Mouse (Mus musculus) left cerebral cortex, adult 18-20 months (tissue): ENCODE results near the gene Plcb4. TPM values are rescaled to one million over a fixed set of nuclear protein-coding genes. Genes with fewer than 3 reads are reported as not detected.

Experiments used
- DNase-seq, 2 experiments: peaks; one replicate each; pipeline ENCODE4 v3.0.0; 2021 to 2022; ENCODE audit warnings: low spot score in 2 of 2, mixed read lengths in 1 of 2
- total RNA-seq, 2 experiments: library from RNA; stranded (reverse); gene quantifications; 2 replicates each; pipeline ENCODE4 v1.2.3; 2021

Plcb4 gene
- total RNA-seq, 2 experiments from 2014 or later: 64.6 to 77.5 TPM

DNA sequence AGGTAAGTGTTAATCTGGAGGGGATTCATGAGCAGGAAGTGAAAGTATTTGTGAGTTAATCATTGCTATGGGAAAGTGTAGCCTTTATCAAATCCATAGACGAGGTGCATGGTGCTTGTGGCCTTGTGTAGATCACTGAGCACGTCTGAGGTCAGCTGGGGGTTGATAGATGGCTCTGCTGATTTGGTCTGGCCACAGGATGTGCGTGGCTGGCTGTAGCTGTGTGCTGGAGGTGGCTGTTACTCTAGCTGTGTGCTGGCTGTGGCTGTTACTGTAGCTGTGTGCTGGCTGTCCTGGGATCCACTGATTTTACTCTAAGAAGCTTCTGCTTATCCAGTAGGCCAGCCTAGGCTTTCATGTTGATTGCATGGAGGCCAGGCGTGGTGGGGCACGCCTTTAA, 91.9 kb downstream of the Plcb4 start:
- DNase-seq: no peak

DNA sequence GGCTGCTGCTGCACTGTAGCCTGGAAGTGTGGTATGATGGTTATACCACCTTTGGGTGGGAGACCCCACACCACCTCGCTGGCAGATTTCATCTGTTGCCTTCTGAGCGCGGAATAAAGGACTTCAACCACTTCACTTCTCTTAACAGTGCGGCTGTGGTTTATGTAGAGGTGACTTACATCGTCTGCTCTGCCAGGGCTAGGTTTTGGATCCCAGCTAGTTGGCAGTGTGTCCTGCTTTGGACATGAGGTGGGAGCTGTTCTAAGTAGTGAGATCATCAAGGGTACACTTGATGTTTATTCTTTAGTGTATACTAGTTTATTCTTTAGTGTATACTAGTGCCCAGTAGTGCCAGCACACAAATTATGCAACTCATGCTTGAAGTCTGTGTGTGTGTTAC, 97.0 kb downstream of the Plcb4 start:
- no peak for DNase-seq

DNA sequence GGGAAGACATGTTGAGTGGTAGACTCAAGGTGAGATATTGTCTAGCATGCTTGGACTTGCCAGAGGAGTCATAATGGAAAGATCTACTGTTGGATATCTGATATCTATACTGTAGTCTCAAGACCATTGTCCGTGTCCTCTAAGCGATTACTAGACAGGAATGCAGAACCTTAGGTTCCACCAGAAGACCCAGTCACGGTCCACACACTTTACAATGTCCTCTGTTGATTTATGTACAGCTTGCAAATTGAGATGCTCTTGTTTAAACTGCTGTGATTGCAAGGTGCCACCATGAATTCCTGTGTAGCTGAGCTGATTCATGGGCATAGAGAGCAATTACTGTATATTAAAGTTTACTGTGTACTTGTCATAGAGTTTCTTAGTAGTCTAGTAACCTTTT, 98.7 kb downstream of the Plcb4 start:
- DNase-seq: no peak

DNA sequence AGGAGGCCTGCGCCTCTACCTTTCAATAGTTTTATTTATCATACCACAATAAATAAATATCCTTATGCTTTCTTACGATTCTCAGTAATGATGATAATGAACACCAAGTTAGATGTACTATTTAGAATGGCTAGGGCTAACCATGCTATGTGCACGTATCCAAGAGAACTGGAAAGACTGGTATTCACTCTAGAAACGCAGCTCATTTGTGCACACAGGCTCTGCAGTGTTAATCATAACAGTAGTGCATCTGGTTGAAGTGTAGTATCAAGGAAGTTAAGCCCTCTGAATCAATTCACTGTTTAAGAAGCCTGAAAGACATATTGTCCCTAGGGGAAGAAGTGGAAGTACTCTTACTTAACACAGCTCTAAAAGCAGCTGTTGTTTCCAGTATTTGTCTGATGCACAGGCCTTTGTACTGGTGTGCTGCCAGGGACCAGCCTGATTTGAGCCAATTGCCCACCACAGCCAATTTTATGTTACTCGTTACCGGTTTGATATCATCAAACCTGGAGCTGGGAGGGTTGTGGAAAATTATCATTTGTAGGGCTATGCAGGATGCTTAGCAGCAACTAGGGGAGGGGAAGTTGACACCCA, 100.8 kb downstream of the Plcb4 start:
- DNase-seq: no peak

DNA sequence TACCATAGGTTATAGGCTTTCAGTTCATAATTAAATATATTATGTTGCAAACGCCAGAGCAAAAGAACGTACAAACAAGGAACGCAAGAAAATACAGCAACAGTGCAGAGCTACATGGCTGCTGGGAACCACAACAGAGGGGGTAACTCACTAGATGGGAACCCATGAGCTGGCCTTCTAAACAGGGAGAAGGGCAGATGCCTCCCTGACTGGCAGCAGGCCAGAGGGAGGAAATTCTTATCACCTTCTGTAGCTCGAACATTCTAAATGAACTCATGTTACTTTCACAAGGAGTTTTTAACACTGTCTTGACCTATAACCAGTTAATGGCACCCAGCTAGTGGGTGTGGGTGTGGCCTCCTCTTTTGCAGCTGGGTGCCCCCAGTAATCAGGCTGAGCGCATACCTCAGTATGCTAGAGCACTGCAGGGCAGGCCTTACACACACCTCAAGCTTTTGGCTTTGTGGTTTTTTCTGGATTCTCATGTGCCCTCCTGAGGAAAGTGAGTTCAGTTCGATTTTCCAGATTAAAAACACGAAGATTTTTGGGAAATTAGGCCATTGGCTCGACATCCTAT, 102.5 kb downstream of the Plcb4 start:
- DNase-seq: no peak

DNA sequence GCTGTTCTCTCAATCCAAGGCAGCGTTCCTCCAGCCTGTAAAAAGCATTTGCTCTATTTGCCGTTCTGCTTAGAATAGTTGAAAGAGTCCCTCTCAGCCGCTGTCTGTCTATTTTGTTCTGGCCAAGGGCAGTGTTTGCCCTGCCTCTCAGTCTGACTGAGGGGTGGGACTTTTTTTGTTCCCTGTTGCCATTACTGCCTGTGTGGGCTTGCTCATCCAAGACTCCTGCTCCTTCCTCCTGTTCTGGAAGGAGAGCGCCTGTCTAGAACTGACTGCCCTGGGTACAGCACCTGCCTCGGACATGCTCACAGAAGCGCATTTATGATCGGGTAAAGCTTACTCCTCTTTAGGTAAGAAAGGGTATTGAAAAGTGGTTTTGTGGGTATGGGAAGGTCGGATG, 105.9 kb downstream of the Plcb4 start:
- no peak for DNase-seq

DNA sequence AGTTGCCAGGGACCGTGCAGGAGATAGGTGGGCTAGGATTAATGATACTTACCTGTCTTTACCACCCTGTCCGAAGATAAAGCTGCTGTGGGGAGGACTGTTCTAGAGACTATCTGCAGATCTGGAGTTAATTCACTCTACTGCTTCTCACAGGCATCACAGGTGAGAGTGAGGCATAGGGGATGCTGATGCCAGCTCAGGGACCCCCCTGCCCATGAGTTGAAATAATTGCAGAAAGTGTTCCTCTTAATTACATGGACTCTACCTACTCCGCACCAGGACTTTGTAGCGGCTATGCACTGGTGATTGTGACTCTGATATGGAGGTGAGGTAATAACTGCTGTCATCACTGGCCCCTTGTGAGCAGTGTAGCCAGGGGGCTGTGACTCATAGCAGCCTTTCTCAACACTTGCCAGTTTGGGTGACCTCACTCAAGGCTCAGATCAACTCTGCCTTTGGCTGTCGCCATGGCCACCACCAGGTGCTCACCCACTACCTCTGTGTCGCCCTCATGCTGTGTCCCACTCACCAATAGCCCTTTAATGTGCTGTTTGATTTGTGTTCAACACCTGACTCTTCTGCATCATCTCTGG, 107.8 kb downstream of the Plcb4 start:
- DNase-seq: no peak

DNA sequence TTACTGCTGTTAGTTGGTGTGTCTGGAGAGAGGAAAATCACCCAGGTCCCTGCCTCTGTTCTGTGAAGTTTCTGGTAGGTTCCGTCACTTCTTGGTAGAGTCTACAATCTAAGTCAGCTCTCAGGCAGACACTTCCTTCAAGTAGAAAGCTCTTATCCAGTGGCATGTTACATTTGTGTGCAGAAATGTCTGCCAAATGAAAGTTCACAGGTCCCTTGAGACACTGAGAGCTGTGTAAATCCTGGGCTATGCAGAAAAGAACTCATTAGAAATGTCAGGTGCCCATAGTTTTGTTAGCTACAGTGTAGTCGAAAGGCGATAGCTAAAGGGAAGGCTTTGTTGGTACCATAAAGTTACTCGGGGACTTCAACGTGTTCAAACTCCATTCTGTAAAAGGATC, 108.7 kb downstream of the Plcb4 start:
- no peak for DNase-seq

DNA sequence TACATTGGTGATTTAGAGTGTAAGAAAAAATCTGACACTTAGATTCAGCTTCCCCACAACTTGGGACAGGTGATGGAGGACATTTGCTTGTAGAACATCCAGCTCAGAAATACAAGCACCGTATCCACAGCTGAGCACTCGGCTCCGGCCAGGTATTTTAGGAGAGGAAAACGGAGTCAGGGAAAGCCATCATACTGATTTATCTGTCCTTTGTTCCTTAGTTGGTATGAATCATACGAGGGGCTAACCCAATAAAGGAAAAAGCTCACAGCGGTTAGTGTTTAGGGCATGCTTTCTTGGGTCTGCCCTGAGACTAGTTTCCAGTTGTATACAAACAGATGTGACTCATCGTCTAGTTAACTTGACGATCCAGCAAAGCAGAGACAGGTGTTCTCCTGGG, 110.9 kb downstream of the Plcb4 start:
- no peak for DNase-seq

DNA sequence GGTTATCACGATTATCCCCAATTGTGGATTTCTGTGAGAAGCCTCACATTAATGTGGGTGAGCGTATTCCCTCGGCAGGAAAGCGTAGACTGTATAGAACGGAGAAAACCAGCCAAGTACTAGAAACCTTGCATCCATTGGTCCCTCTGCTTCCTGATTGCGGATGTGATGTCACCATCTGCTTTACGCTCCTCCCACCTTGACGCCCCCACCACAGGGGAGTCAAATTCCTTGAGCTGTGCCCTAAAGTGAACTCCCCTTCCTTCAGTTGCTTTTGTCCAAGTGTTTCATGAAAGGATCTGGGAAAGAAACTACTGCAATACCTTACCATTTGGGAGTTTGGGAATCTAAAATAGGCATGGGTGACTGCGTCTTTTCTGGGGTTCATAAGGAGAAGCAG, 111.4 kb downstream of the Plcb4 start:
- no peak for DNase-seq

DNA sequence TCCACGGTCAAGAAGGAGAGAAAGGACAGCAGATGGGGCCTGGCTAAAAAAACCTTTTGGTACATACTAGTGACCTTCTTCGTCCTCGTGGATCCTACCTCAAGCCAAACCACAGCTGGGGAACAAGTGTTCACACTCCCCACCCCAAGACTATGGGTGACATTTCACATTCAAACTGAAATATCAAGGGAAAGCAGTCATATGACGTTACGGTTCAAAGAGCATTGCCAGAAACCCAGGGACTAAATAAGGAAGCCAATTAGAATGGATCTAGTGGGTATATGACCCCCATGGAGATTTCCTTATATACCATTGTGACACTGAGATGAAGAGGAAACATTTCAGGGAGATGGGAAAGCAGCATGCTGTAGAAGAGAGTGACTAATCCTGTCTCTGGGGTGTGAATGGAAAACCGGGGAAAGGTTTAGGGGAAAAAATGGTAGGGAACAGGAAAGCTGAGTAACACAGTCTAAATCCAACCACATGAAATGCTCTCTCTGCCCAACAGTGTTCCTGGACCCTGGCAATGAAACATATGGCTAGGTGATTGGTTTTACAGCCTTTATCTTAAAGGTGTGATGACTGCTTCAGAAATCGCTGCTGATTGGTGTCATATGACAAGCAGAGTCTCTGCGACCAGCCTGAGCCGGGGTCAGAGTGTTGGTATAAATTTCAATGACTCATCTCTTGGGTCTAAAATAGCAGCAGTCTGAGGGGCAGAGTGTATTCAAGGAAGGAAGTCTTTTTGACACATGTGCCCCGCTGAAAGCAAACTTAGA, 114.6 kb downstream of the Plcb4 start:
- no peak for DNase-seq

DNA sequence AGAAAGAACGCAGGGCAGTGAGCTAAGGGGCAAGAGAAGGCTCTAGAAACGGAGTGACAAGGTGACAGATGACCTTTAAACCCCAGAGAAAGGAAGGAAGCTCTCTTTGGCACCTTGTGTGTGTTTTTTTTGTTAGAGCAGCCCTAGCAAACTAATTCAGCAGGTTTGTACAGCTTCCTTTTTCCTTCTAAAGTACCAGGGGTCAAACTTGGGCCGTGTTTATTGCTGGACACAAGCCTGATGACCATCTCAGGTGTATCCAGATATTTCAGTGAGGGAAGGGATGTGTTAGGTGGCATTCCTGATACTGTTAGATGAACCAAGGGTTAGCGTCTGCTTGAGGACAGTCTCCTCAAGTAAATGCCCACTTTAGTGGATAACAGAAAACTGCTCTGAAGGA, 116.2 kb downstream of the Plcb4 start:
- DNase-seq: no peak

DNA sequence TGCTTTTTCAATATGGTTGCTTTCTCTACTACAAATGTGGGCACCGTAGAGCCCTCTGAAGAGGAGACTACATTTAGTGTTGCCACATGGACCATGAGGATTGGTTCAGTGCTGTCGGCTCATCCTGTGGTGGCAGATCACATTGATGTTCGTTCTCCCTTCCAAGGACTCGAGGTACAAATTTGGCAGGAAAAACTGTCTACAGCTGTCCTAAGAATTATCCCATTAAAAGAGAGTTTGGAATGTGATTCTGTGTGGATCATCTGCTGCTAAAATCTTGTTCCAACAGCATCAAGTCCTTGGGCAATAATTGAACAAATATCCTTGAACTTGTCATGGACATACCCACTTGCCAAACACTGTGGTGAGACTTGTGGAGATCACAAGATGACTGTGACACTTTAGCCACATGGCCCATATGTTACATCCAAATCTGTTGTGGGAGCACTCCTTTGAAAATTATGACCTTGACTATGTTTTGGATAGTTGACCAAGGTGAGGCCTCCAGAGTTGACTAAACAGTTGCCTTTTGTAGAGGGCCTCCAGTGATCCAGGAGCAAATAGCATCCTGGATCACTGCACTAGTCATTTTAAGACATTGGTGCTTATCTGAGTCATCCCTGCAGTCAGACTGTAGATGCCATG, 117.4 kb downstream of the Plcb4 start:
- DNase-seq: no peak

DNA sequence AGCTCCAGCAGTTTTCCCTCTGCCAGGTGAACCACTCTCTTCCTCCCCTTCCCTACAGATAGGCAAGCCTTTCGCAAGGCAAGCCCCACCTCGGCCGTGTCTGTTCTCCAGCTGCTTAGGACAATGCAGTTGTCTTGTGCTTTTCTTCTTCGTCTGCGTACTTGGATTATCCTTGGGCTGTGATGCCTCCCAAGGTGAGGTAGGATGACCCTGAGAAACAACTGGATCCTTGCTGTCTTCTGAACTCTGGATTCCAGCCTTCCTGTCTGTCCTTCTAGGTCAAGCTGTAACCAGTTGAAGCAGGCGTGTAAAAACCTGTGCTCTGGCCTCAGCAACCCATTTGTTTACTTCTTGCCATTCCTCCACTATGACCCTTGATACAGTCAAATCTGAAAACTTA, 122.6 kb downstream of the Plcb4 start:
- no peak for DNase-seq

DNA sequence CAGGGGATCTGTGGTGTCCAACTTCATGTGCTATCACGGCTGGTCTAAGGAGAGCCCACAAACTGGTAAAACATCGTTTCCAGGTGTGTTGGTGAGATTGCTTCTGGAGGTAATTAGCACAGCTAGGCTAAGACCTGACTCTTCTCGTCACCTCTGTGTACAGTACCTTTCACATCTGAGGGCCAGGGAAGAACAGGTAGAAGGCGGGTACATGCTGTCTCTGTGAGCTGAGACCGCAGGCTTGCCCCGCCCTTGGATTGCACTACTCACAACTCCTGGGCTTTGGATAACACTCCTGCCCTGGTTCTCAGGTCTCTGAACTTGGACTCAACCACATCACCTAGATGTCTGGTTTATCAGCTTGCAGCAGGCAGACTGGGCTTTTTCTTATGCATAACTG, 128.6 kb downstream of the Plcb4 start:
- DNase-seq: no peak

DNA sequence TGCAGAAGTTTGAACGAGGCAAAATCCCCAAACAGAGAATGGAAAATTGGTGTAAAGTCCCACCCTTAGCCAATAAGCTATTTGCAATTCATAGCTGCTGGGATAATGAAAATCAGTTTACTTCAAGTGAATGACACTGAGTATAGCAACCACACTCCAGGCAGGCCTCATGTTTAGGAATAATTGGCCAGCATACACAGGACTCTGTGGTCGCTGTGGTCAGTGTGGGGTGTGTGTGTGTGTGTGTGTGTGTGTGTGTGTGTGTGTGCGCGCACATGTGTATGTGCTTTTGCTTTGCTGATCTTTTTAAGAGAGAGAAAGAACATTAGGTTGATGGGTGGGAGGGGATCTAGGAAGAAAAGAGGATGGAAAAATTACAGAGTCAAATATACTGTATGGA, 134.1 kb downstream of the Plcb4 start:
- no peak for DNase-seq

DNA sequence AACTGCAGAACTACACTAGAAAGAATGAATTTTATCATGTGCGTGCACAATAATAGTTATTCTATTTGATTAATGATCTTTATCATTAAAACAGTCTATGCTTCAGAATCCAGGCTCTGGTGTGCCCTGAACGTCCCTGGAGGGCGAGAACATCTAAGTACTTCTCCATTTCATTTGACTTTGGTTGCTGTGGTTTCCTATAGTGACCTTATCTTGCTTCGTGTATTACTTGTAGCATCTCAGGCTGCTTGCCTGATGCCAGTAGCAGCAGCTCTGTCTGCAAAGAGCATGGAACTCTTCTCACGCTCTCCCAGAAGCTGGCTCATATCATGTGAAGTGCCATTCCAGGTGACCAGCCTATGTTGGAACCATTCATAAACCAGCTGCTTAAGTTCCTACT, 137.9 kb downstream of the Plcb4 start:
- DNase-seq: no peak

DNA sequence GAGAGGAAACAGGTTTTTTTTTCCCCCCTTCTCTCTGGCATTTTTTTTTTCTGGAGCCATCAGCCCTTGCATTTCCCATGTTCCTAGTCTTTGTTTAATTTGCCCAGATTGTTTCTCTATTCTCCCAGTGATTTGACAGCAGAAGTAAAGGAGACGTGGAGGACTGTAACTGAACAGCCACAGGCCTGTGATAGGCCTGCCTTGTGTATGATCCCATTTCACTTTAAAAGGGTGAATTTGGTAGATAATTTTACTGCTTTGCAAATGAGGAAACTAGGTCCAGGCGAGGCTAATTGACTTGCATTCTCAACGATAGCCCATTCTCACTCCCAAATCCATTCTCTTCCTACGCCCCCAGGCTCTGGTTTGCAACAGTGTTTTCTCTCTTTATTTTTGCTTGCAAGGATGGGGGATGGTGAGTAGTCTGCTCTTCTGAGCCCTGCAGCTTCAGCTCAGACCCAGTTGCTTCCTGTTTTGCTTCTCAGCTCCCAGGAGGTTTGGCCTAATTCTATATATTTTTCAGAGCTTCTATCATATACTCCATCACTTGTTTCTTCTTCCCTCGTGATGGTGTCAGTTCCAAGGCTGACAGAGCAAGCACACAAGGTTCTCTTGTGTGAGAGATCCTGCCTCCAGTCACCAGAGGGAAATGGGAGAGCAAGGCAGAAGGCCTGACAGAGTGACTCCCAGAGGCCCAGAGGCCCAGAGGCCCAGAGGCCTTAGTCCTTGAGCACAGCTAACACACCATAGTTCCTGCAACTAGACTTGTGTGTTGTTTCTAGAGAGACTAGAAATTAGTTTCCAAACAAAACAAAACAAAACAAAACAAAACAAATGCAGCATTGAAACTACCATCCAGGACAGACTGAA, 139.1 kb downstream of the Plcb4 start:
- no peak for DNase-seq

DNA sequence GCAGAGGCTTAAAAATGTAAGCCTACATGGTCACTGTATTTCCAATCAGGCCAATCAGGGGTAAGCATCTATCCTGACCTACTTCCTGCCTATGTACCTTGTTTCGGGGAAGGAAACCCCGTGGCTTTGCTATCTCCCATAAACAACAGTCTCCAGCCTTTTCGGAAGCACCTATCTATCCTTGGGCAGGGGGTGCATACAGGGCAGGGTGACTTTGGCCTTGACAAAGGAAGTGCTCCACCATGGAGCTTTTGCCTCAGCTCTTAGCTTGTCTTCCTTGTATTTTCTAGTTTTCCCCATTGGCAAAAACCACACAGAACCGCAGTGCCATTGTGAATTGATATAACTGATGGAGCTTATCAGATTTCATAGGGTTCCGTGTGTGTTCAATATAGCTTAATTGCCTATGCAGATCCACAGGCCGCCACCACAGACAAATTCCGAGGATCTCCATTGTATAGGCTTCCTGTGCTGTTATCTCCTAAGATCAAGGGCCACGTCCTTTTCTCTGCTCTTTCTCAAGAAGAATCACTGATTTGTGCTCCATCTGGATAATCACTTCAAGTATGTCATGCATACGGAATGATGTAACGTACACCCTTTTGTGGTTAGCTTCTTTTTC, 140.4 kb downstream of the Plcb4 start:
- no peak for DNase-seq

DNA sequence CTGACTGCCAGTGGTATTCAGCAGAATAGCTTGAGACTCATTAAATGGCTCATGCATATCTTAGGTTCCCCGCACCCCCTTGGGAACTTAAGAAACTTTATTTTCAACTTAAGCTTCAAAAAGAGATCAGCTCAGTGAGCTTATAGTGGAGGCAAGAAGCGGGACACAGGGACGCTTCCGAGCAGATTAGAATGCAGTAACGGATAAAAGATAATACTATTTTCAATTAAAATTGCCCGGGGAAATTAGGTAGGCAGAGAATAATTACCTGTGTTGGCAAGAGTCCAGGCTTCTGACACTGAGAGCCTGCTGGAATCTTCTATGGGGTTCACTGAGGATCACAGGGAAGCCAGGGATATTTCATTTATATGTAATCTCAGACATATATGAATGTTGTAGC, 141.6 kb downstream of the Plcb4 start:
- DNase-seq: no peak
